Mouse (Mus musculus) mouse embryonic stem cell (cell line): ENCODE results near the gene Edem1.

Experiments used
- in situ Hi-C, 2 experiments: fragments of 300-500 bp; cut with MboI; formaldehyde crosslinking; loops; 1 replicate in 1 of 2; 3 replicates in 1 of 2; pipeline ENCODE4 v1.14.3; 2019 to 2020; ENCODE audit warnings: low sequenced_read_pairs in 2 of 2, low pct_unique_long_range_greater_than_20kb in 1 of 2, mixed read lengths in 1 of 2; ENCODE audit not compliant: unreplicated experiment in 1 of 2

The Edem1 gene

GRCm38 (mm10) chr6:108906539-108906938 lies 78.1 kb downstream of the Edem1 start:
- in situ Hi-C loops = no loop called here
